Mouse (Mus musculus): ENCODE results near the gene Olfr1353. TPM values are rescaled to one million over a fixed set of nuclear protein-coding genes. Genes with fewer than 3 reads are reported as not detected.
"Not testable (repeated sequence)": the region's sequence is repeated elsewhere in the genome, so short reads cannot be mapped to it uniquely, and the experiment has no call there.

The Olfr1353 gene
- polyA plus RNA-seq (2016; fragmentation: Nextera tagmentation; extraction: Ambion mirVana): not detected in 2 replicates

DNA sequence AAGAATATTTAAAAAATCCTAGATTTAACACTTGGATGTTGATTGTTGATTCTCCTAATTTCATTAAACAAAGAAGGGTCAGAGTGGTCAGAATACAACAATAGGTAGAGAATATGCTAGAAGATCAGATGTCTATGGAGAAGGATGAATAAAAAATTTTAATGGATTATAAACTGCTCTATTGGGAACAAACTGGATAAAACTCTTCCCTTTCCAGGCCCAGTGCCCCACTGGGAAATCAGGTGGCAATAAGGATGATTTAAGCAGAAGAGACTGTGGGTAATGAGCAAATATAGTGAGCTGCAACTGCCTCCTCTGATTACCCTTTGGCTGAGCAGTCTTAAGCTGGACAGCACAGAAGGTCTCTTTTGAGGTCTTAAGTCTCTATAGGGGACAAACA lies at the start of gene Olfr1353:
Olfr1353 (plus strand) TSS at position 301 of the 400 bp plus-strand sequence.
- H3K4me2 ChIP-seq (replicated peaks); H3K27ac ChIP-seq; H3K36me3 ChIP-seq; H3K27me3 ChIP-seq; H3K9me3 ChIP-seq (replicated peaks); H3K4me3 ChIP-seq; H3K9ac ChIP-seq; H3K4me1 ChIP-seq; ATAC-seq (ENCODE audit: low FRiP score): not testable (repeated sequence)

DNA sequence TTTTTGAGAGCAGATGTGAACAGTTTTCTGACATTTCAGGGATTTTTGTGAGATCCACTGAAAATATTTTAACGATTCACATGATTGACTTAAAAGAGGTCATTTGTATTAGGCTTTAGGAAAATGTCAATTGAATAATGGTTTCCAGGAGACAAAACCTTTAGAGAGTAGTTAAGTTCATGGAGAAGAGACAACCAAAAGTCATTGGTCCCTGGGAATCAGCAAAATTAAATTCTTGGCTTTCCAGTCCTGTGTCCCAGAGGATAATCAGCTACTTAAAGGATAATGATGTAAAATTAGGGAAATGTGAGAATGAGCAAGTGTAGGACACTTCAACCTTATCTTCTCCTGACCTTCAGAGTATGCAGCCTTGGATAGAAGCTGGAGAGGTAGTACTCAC lies 12.8 kb upstream of the Olfr1353 start, which contains the start of gene Olfr8:
Olfr8 (plus strand) TSS at position 301 of the 400 bp plus-strand sequence.
- ATAC-seq (ENCODE audit: low FRiP score); H3K9ac ChIP-seq; H3K36me3 ChIP-seq; H3K4me2 ChIP-seq (replicated peaks); H3K27me3 ChIP-seq; H3K4me3 ChIP-seq; H3K27ac ChIP-seq; H3K9me3 ChIP-seq (replicated peaks); H3K4me1 ChIP-seq: not testable (repeated sequence)
- WGBS: 92% methylated on average over 1 of the region's 1 CpGs

DNA sequence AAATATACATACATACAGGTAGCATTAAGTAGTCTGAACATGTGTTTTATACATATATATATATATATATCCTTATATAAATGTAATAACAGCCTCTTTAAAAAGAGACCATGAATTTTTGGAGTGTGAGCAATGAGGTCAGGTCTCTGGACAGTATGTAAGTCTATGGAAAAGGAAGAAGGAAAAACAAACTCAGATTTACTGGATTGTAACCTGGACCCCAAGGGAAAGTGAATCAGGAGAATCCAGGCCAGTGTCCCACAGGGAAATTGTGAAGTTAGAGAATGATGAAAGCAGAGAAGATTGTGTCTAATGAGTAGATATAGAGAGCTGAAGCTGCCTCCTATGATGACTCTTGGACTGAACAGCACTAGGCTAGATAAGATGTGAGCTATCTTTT lies 17.6 kb downstream of the Olfr1353 start, which contains the start of gene Olfr1352:
Olfr1352 (plus strand) TSS at position 301 of the 400 bp plus-strand sequence.
- Histone ChIP-seq H3K9ac (no peak within 1 kb of the TSS), H3K4me2 (replicated peaks) (no peak within 1 kb of the TSS), H3K4me3 (no peak within 1 kb of the TSS), H3K9me3 (replicated peaks) (0 out of 2 replicates have a peak, but pooled peaks cover 3% of the 10 kb centered on the region), H3K36me3 (no peaks in the 10 kb centered on the region), H3K27me3 (no peaks in the 10 kb centered on the region), H3K4me1 (no peaks in the 10 kb centered on the region), H3K27ac (no peak within 1 kb of the TSS)
- no peak for ATAC-seq (ENCODE audit: low FRiP score)

DNA sequence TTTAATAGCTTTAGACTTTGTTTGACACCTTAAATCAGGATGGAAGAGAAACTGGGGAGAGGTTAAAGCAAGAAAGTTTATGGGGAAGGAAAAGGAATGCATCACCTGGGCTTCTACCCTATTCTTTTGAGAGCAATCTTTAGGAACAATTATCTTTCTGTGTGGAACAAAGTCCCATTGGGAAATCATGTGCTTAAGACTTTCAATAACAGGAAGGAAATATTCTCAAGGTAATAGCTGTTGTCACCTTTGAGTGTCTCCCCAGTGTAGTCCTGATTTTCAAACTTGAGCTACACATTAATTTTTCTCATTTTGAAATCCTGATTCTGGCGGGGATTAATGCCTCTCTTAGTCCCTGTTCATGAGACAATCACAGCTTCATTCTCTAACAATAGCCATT lies 49.1 kb downstream of the Olfr1353 start, which contains the start of gene Olfr1351:
Olfr1351 (plus strand) TSS at position 301 of the 400 bp plus-strand sequence.
- no peak within 1 kb of the TSS for H3K27ac ChIP-seq
- H3K9ac ChIP-seq: no peak within 1 kb of the TSS
- no peak within 1 kb of the TSS for H3K4me3 ChIP-seq
- no peak within 1 kb of the TSS for H3K4me2 ChIP-seq (replicated peaks)
- H3K27me3 ChIP-seq: no peaks in the 10 kb centered on the region
- H3K4me1 ChIP-seq: no peaks in the 10 kb centered on the region
- H3K36me3 ChIP-seq: no peaks in the 10 kb centered on the region
- WGBS: 76% methylated on average over 1 of the region's 1 CpGs
- ATAC-seq (ENCODE audit: low FRiP score): no peak
- H3K9me3 ChIP-seq (replicated peaks): no peaks in the 10 kb centered on the region

Other genes starting within 250 kb of the Olfr1353 start
- gene Casp14, start 245.0 kb upstream of the Olfr1353 start, polyA plus RNA-seq (2016; fragmentation: Nextera tagmentation; extraction: Ambion mirVana): 0.13 TPM in 1 of 2 replicates, not detected in the other
- 0.17 and 0.31 TPM in 2 replicates for gene Ccdc105, start 210.2 kb upstream of the Olfr1353 start, polyA plus RNA-seq (2016; fragmentation: Nextera tagmentation; extraction: Ambion mirVana)
- gene Slc1a6, start 182.8 kb upstream of the Olfr1353 start, polyA plus RNA-seq (2016; fragmentation: Nextera tagmentation; extraction: Ambion mirVana): 2.0 and 2.2 TPM in 2 replicates
- gene Olfr1356, start 111.1 kb upstream of the Olfr1353 start, polyA plus RNA-seq (2016; fragmentation: Nextera tagmentation; extraction: Ambion mirVana): not detected in 2 replicates
- not detected in 2 replicates for gene Olfr1355, start 87.8 kb upstream of the Olfr1353 start, polyA plus RNA-seq (2016; fragmentation: Nextera tagmentation; extraction: Ambion mirVana)
- gene Olfr1354, start 50.1 kb upstream of the Olfr1353 start, polyA plus RNA-seq (2016; fragmentation: Nextera tagmentation; extraction: Ambion mirVana): not detected in 2 replicates
- gene Olfr8, start 12.7 kb upstream of the Olfr1353 start, polyA plus RNA-seq (2016; fragmentation: Nextera tagmentation; extraction: Ambion mirVana): not detected in 2 replicates
- gene Olfr1352, start 17.7 kb downstream of the Olfr1353 start, polyA plus RNA-seq (2016; fragmentation: Nextera tagmentation; extraction: Ambion mirVana): not detected in 2 replicates
- gene Olfr1351, start 49.2 kb downstream of the Olfr1353 start, polyA plus RNA-seq (2016; fragmentation: Nextera tagmentation; extraction: Ambion mirVana): not detected in 2 replicates
- gene Olfr57, start 65.4 kb downstream of the Olfr1353 start, polyA plus RNA-seq (2016; fragmentation: Nextera tagmentation; extraction: Ambion mirVana): 0.34 TPM in 1 of 2 replicates, not detected in the other
- gene 2610008E11Rik, start 134.3 kb downstream of the Olfr1353 start, polyA plus RNA-seq (2016; fragmentation: Nextera tagmentation; extraction: Ambion mirVana): 53.3 and 56.2 TPM in 2 replicates
- not detected in 2 replicates for gene Vmn2r80, start 185.5 kb downstream of the Olfr1353 start, polyA plus RNA-seq (2016; fragmentation: Nextera tagmentation; extraction: Ambion mirVana)

All from hindbrain, embryonic 12.5 days (tissue).